ENCODE assay signal across 16 mouse cellular contexts in the genomic region with DNA sequence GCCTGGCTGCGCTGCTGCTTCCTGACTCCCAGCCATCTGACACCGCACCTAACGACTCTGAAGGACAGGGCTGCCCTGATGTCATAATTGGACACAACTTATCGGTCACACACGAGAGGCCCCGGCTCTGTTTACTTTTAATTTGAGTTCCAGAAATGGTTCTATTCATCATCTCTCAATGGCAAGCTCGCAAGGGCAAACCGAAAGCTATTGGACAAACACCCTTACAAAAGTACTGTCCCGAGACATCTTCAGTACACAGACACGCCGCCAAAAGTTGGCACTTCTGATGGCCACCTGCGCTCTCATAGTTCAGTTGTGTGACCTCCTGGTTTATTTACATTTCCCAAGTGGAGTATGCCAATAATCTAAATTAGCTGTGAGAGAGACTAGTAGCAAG.
DNase-seq lines count a peak whose midpoint lies in the region; ATAC-seq and TF ChIP-seq lines count a peak whose summit lies in the region.
"Had no signal": no experiment of that assay in that cellular context is flagged by ENCODE, and none has a peak within 500 bp of the region (broad histone marks: within the 10 kb centered on the region; RNA-seq: fewer than 3 reads in every experiment).

No protein-coding gene starts in this region.

- ATAC-seq in hindbrain, embryonic 14.5 days (ENCODE audit: low FRiP score): no peak
- ATAC-seq in hindbrain, postnatal 0 days: no peak
- ATAC-seq in lung, embryonic 15.5 days (ENCODE audit: borderline replicate concordance, extremely low read depth, low FRiP score, low TSS enrichment): no peak
- no peak for ATAC-seq in stomach, embryonic 16.5 days (ENCODE audit: insufficient read depth, low FRiP score)
- no peak for ATAC-seq in activated CD4-positive, CD25-positive, alpha-beta regulatory T cell, adult 4 months
- ATAC-seq: CD4-positive, CD25-positive, alpha-beta regulatory T cell, adult 4 months; forebrain, postnatal 0 days had no signal

- WGBS in hindbrain, embryonic 14.5 days: 56% methylated on average over 12 of the region's 12 CpGs
- 59% methylated on average over 12 of the region's 12 CpGs for WGBS in hindbrain, postnatal 0 days
- WGBS in lung, embryonic 15.5 days: 14% methylated on average over 12 of the region's 12 CpGs
- 17% methylated on average over 12 of the region's 12 CpGs for WGBS in lung, adult 2 months
- WGBS in stomach, embryonic 16.5 days: 27% methylated on average over 12 of the region's 12 CpGs

- no peaks in the 10 kb centered on the region for H3K27me3 ChIP-seq in hindbrain, embryonic 14.5 days (ENCODE audit: control insufficient read depth, insufficient read depth, low read length)
- H3K27me3 ChIP-seq in hindbrain, postnatal 0 days (ENCODE audit: insufficient read depth, low read length): no peaks in the 10 kb centered on the region
- no peaks in the 10 kb centered on the region for H3K27me3 ChIP-seq in lung, embryonic 15.5 days
- H3K27me3 ChIP-seq in stomach, embryonic 16.5 days (ENCODE audit: control insufficient read depth, insufficient read depth, low read length): no peaks in the 10 kb centered on the region
- H3K27me3 ChIP-seq: liver, embryonic 15.5 days had no signal

- H3K36me3 ChIP-seq in hindbrain, embryonic 14.5 days (replicated peaks; ENCODE audit: control insufficient read depth, insufficient read depth): no peaks in the 10 kb centered on the region
- H3K36me3 ChIP-seq in hindbrain, postnatal 0 days (ENCODE audit: insufficient read depth, low read length): no peaks in the 10 kb centered on the region
- no peaks in the 10 kb centered on the region for H3K36me3 ChIP-seq in lung, embryonic 15.5 days
- no peaks in the 10 kb centered on the region for H3K36me3 ChIP-seq in stomach, embryonic 16.5 days (ENCODE audit: control insufficient read depth, insufficient read depth, low read length)
- H3K36me3 ChIP-seq: hindbrain, embryonic 10.5 days; liver, embryonic 15.5 days had no signal

- DNase-seq in hindbrain, embryonic 14.5 days (ENCODE audit: low spot score): no peak
- no peak for DNase-seq in hindbrain, postnatal 0 days (ENCODE audit: low spot score)
- no peak for DNase-seq in lung, adult 2 months
- peak; percentile 7 for DNase-seq in heart, postnatal 4 days
- DNase-seq: cerebellum, adult 9-11 months; embryo, embryonic 11 days; forebrain, postnatal 0 days; gastrocnemius, postnatal 25 days; kidney, adult 8-10 months had no signal

- TF ChIP-seq POLR2A in lung, adult 2 months (IDR thresholded peaks at IDR 0.05; ENCODE audit: borderline replicate concordance, extremely low read depth, low read depth, low read length): no peak

- no peaks in the 10 kb centered on the region for H3K9me3 ChIP-seq in hindbrain, embryonic 14.5 days (ENCODE audit: control insufficient read depth, low read length)
- no peaks in the 10 kb centered on the region for H3K9me3 ChIP-seq in hindbrain, postnatal 0 days (ENCODE audit: low read length)
- H3K9me3 ChIP-seq in lung, embryonic 15.5 days: no peaks in the 10 kb centered on the region
- no peaks in the 10 kb centered on the region for H3K9me3 ChIP-seq in stomach, embryonic 16.5 days (replicated peaks; ENCODE audit: control insufficient read depth, low read length)
- H3K9me3 ChIP-seq: hindbrain, embryonic 10.5 days; liver, embryonic 15.5 days had no signal

- H3K27ac ChIP-seq in hindbrain, embryonic 14.5 days: no peak overlapping the region
- H3K27ac ChIP-seq in hindbrain, postnatal 0 days: no peak overlapping the region
- no peak overlapping the region for H3K27ac ChIP-seq in lung, embryonic 15.5 days
- no peak overlapping the region for H3K27ac ChIP-seq in stomach, embryonic 16.5 days (ENCODE audit: low read length)
- H3K27ac ChIP-seq: hindbrain, embryonic 10.5 days; liver, embryonic 15.5 days had no signal

- H3K4me3 ChIP-seq in hindbrain, embryonic 14.5 days (replicated peaks; ENCODE audit: low read length): no peak overlapping the region
- H3K4me3 ChIP-seq in hindbrain, postnatal 0 days (ENCODE audit: low read length): no peak overlapping the region
- H3K4me3 ChIP-seq in lung, embryonic 15.5 days: no peak overlapping the region
- no peak overlapping the region for H3K4me3 ChIP-seq in lung, adult 2 months (replicated peaks; ENCODE audit: extremely low read depth, low read depth, low read length)
- no peak overlapping the region for H3K4me3 ChIP-seq in stomach, embryonic 16.5 days (replicated peaks; ENCODE audit: low read length)
- H3K4me3 ChIP-seq: erythroblast, embryonic 14.5 days; hindbrain, embryonic 10.5 days; liver, embryonic 15.5 days had no signal

- no peak for TF ChIP-seq CTCF in hindbrain, postnatal 0 days (IDR thresholded peaks at IDR 0.05; ENCODE audit: low read depth)
- TF ChIP-seq CTCF in lung, adult 2 months (IDR thresholded peaks at IDR 0.05; ENCODE audit: insufficient read depth, low read length): no peak

- peaks cover 33% of the 10 kb centered on the region for H3K4me1 ChIP-seq in hindbrain, embryonic 14.5 days (replicated peaks; ENCODE audit: control insufficient read depth, insufficient read depth, low read length)
- peaks cover 4% of the 10 kb centered on the region; the same call in 1 of the 2 replicates for H3K4me1 ChIP-seq in hindbrain, postnatal 0 days (ENCODE audit: insufficient read depth, low read length)
- peaks cover 19% of the 10 kb centered on the region for H3K4me1 ChIP-seq in lung, embryonic 15.5 days
- H3K4me1 ChIP-seq in lung, adult 2 months (ENCODE audit: control insufficient read depth, insufficient read depth, low read length): peaks cover 3% of the 10 kb centered on the region; the same call in 1 of the 2 replicates
- H3K4me1 ChIP-seq in stomach, embryonic 16.5 days (ENCODE audit: control insufficient read depth, insufficient read depth, low read length): peaks cover 18% of the 10 kb centered on the region

- H3K9ac ChIP-seq in hindbrain, embryonic 14.5 days: no peak overlapping the region
- H3K9ac ChIP-seq in hindbrain, postnatal 0 days (replicated peaks; ENCODE audit: low read length): no peak overlapping the region
- no peak overlapping the region for H3K9ac ChIP-seq in lung, embryonic 15.5 days
- H3K9ac ChIP-seq in stomach, embryonic 16.5 days (ENCODE audit: low read length): no peak overlapping the region
- H3K9ac ChIP-seq: forebrain, postnatal 0 days; liver, embryonic 15.5 days had no signal

- 0 out of 2 replicates have a peak overlapping the region, but pooled peaks have one; percentile 4 for H3K4me2 ChIP-seq in hindbrain, embryonic 14.5 days (replicated peaks)
- no peak overlapping the region for H3K4me2 ChIP-seq in hindbrain, postnatal 0 days (ENCODE audit: low read depth, low read length)
- peak overlapping the region; percentile 18 for H3K4me2 ChIP-seq in lung, embryonic 15.5 days
- peak overlapping the region; percentile 5; the same call in 1 of the 2 replicates for H3K4me2 ChIP-seq in stomach, embryonic 16.5 days (ENCODE audit: low read depth, low read length)
- H3K4me2 ChIP-seq: liver, embryonic 15.5 days had no signal
